Mouse (Mus musculus) neural tube, embryonic 11.5 days (tissue): ENCODE results near the gene Guca1b. TPM values are rescaled to one million over a fixed set of nuclear protein-coding genes. Genes with fewer than 3 reads are reported as not detected.
A peak's percentile ranks its signal among the peaks of the same experiment; 100 is the strongest.

Experiments used
- ATAC-seq: fragments of 200-750 bp; cut with Nextera tagmentation; 2 replicates; pipeline ENCODE4 v1.8.0; 2017; ENCODE audit warnings: moderate number of reproducible peaks, mild to moderate bottlenecking, moderate TSS enrichment, moderate library complexity; ENCODE audit not compliant: insufficient read depth, low FRiP score, low TSS enrichment
- DNase-seq: peaks from one replicate; pipeline ENCODE4 v3.0.0-alpha.2; 2015; ENCODE audit warnings: low spot score
- H3K27ac ChIP-seq: fragments of 300-500 bp; sonication (generic); 2 replicates; pipeline ENCODE4 v1.5.1; 2014; ENCODE audit warnings: low read depth, mild to moderate bottlenecking, low read length
- H3K27me3 ChIP-seq: fragments of 300-500 bp; sonication (generic); 2 replicates; pipeline ENCODE4 v1.6.1; 2014; ENCODE audit warnings: mild to moderate bottlenecking, low read length, mixed read lengths; ENCODE audit not compliant: control insufficient read depth, insufficient read depth
- H3K36me3 ChIP-seq: fragments of 300-500 bp; sonication (generic); 2 replicates; pipeline ENCODE4 v1.6.1; 2014; ENCODE audit warnings: mild to moderate bottlenecking, low read length, moderate library complexity, mixed read lengths; ENCODE audit not compliant: control insufficient read depth, insufficient read depth
- H3K4me1 ChIP-seq: fragments of 300-500 bp; sonication (generic); 2 replicates; pipeline ENCODE4 v1.6.1; 2014; ENCODE audit warnings: low read length, mixed read lengths; ENCODE audit not compliant: control insufficient read depth, insufficient read depth
- H3K4me2 ChIP-seq: fragments of 300-500 bp; sonication (generic); 2 replicates; pipeline ENCODE4 v1.6.1; 2014; ENCODE audit warnings: low read depth, mild to moderate bottlenecking, moderate library complexity
- H3K4me3 ChIP-seq: fragments of 300-500 bp; sonication (generic); 2 replicates; pipeline ENCODE4 v1.5.1; 2014; ENCODE audit warnings: low read depth, low read length
- H3K9ac ChIP-seq: fragments of 300-500 bp; sonication (generic); 2 replicates; pipeline ENCODE4 v1.6.1; 2014; ENCODE audit warnings: mild to moderate bottlenecking, low read length
- H3K9me3 ChIP-seq: fragments of 300-500 bp; sonication (generic); 2 replicates; pipeline ENCODE4 v1.6.1; 2016; ENCODE audit warnings: low read length; ENCODE audit not compliant: control insufficient read depth
- WGBS: fragments of 180-500 bp; shearing (Covaris S2); extraction: QIAGEN DNeasy Blood & Tissue Kit; methylation state at CpG from one replicate; pipeline ENCODE4 v1.1.7; 2014; 5-methylcytosine and 5-hydroxymethylcytosine counted together
- polyA plus RNA-seq: library from polyadenylated mRNA; unstranded; fragments of >200 nt; fragmentation: Nextera tagmentation; extraction: Ambion mirVana; gene quantifications from 2 replicates; pipeline ENCODE4 v1.2.1, GENCODE M21; 2014

The Guca1b gene
- polyA plus RNA-seq, 1 experiment from 2014 or later: 0.77 TPM

- no peak for ATAC-seq
- Histone ChIP-seq H3K4me3 (no peak overlapping the region), H3K9me3 (no peaks in the 10 kb centered on the region), H3K4me2 (no peak overlapping the region), H3K36me3 (no peaks in the 10 kb centered on the region), H3K9ac (no peak overlapping the region), H3K4me1 (no peaks in the 10 kb centered on the region), H3K27ac (no peak overlapping the region), H3K27me3 (no peaks in the 10 kb centered on the region)
- no peak for DNase-seq
- WGBS: 68% methylated on average over 6 of the region's 6 CpGs
Measured at GRCm38 (mm10) chr17:47427316-47427715, 42.1 kb downstream of the Guca1b start.

- no peaks in the 10 kb centered on the region for H3K27me3 ChIP-seq
- no peaks in the 10 kb centered on the region for H3K36me3 ChIP-seq
- 5% methylated on average over 8 of the region's 8 CpGs for WGBS
- DNase-seq (peak; percentile 67), ATAC-seq (no peak)
- no peak overlapping the region for H3K4me2 ChIP-seq
- H3K27ac ChIP-seq: no peak overlapping the region
- no peak overlapping the region for H3K9ac ChIP-seq
- no peaks in the 10 kb centered on the region for H3K9me3 ChIP-seq
- no peak overlapping the region for H3K4me3 ChIP-seq
- H3K4me1 ChIP-seq: no peaks in the 10 kb centered on the region
Measured at GRCm38 (mm10) chr17:47428831-47429304, 43.7 kb downstream of the Guca1b start.

- no peaks in the 10 kb centered on the region for H3K9me3 ChIP-seq
- H3K36me3 ChIP-seq: no peaks in the 10 kb centered on the region
- no peak overlapping the region for H3K4me3 ChIP-seq
- 70% methylated on average over 5 of the region's 5 CpGs for WGBS
- no peak overlapping the region for H3K27ac ChIP-seq
- H3K9ac ChIP-seq: no peak overlapping the region
- H3K4me2 ChIP-seq: no peak overlapping the region
- no peaks in the 10 kb centered on the region for H3K4me1 ChIP-seq
- peaks cover 4% of the 10 kb centered on the region; the same call in 1 of the 2 replicates for H3K27me3 ChIP-seq
- DNase-seq: no peak
- no peak for ATAC-seq
Measured at GRCm38 (mm10) chr17:47430815-47431214, 45.6 kb downstream of the Guca1b start.

GRCm38 (mm10) chr17:47436156-47436906 is 51.1 kb downstream of the Guca1b start, which contains the start of gene AI661453:
Gene AI661453, plus strand, starts transcription at chr17:47436615.
- WGBS: under 1% methylated on average over 45 of the region's 45 CpGs
- peak within 1 kb of the TSS; percentile 26; the same call in 1 of the 2 replicates for H3K9ac ChIP-seq
- DNase-seq: no peak
- H3K4me3 ChIP-seq: peak within 1 kb of the TSS; percentile 27
- peaks cover 4% of the 10 kb centered on the region; the same call in 1 of the 2 replicates for H3K4me1 ChIP-seq
- no peak within 1 kb of the TSS for H3K27ac ChIP-seq
- peak within 1 kb of the TSS; percentile 59 for H3K4me2 ChIP-seq
- H3K9me3 ChIP-seq: no peaks in the 10 kb centered on the region
- ATAC-seq: no peak
- no peaks in the 10 kb centered on the region for H3K36me3 ChIP-seq
- peaks cover 37% of the 10 kb centered on the region for H3K27me3 ChIP-seq

- DNase-seq: no peak
- peak within 1 kb of the TSS; percentile 27 for H3K4me3 ChIP-seq
- peaks cover 37% of the 10 kb centered on the region for H3K27me3 ChIP-seq
- no peak for ATAC-seq
- 2% methylated on average over 22 of the region's 25 CpGs for WGBS
- H3K9me3 ChIP-seq: no peaks in the 10 kb centered on the region
- H3K4me1 ChIP-seq: peaks cover 4% of the 10 kb centered on the region; the same call in 1 of the 2 replicates
- H3K27ac ChIP-seq: no peak within 1 kb of the TSS
- H3K36me3 ChIP-seq: no peaks in the 10 kb centered on the region
- peak within 1 kb of the TSS; percentile 59 for H3K4me2 ChIP-seq
- peak within 1 kb of the TSS; percentile 26; the same call in 1 of the 2 replicates for H3K9ac ChIP-seq
Measured at GRCm38 (mm10) chr17:47436907-47437547, 51.8 kb downstream of the Guca1b start, which contains the start of gene 1700001C19Rik. Gene 1700001C19Rik, minus strand, starts transcription at chr17:47437376.

- Histone ChIP-seq H3K27ac (no peak overlapping the region), H3K9me3 (no peaks in the 10 kb centered on the region), H3K4me2 (no peak overlapping the region), H3K4me1 (peaks cover 4% of the 10 kb centered on the region; the same call in 1 of the 2 replicates), H3K4me3 (no peak overlapping the region), H3K9ac (no peak overlapping the region), H3K36me3 (no peaks in the 10 kb centered on the region), H3K27me3 (peaks cover 37% of the 10 kb centered on the region)
- WGBS: 79% methylated on average over 6 of the region's 6 CpGs
- DNase-seq (no peak), ATAC-seq (no peak)
Measured at GRCm38 (mm10) chr17:47438611-47439010, 53.4 kb downstream of the Guca1b start.

- DNase-seq: no peak
- Histone ChIP-seq H3K36me3 (no peaks in the 10 kb centered on the region), H3K4me3 (no peak overlapping the region), H3K27me3 (peaks cover 37% of the 10 kb centered on the region), H3K4me1 (peaks cover 4% of the 10 kb centered on the region; the same call in 1 of the 2 replicates), H3K9ac (no peak overlapping the region), H3K9me3 (no peaks in the 10 kb centered on the region), H3K27ac (no peak overlapping the region), H3K4me2 (no peak overlapping the region)
- WGBS: 38% methylated on average over 9 of the region's 9 CpGs
- ATAC-seq: no peak
Measured at GRCm38 (mm10) chr17:47439396-47440028, 54.3 kb downstream of the Guca1b start.

- WGBS: 7% methylated on average over 9 of the region's 9 CpGs
- Histone ChIP-seq H3K4me1 (peaks cover 4% of the 10 kb centered on the region; the same call in 1 of the 2 replicates), H3K36me3 (no peaks in the 10 kb centered on the region), H3K9ac (no peak overlapping the region), H3K4me3 (no peak overlapping the region), H3K27ac (no peak overlapping the region), H3K4me2 (no peak overlapping the region), H3K27me3 (peaks cover 35% of the 10 kb centered on the region), H3K9me3 (no peaks in the 10 kb centered on the region)
- ATAC-seq: no peak
- DNase-seq: peak; percentile 21
Measured at GRCm38 (mm10) chr17:47440359-47440890, 55.2 kb downstream of the Guca1b start.
